Mouse (Mus musculus) NIH3T3 (cell line): ENCODE data around the gene Miox.

Experiments used
- DNase-seq: peaks from one replicate; pipeline ENCODE4 v3.0.0-alpha.2; 2012; ENCODE audit warnings: low read depth

Gene Miox

GRCm38 (mm10) chr15:89365141-89365551, 30.9 kb downstream of the Miox start:
- DNase-seq, result no peak

GRCm38 (mm10) chr15:89372068-89372467, 37.9 kb downstream of the Miox start:
- no peak for DNase-seq

GRCm38 (mm10) chr15:89372536-89372935, 38.3 kb downstream of the Miox start:
- DNase-seq, result no peak

- DNase-seq, result peak; percentile 89
These were observed 39.0 kb downstream of the Miox start for GRCm38 (mm10) chr15:89373027-89373761.

GRCm38 (mm10) chr15:89373762-89374248, 39.6 kb downstream of the Miox start, which contains the start of gene Sco2:
Gene Sco2 (minus strand): TSS chr15:89373846.
- DNase-seq, result peak; percentile 96

- no peak for DNase-seq
These were observed 40.1 kb downstream of the Miox start for GRCm38 (mm10) chr15:89374340-89374739.

GRCm38 (mm10) chr15:89374801-89375534, 40.8 kb downstream of the Miox start:
- DNase-seq, result no peak

- DNase-seq, result no peak
These were observed 41.8 kb downstream of the Miox start for GRCm38 (mm10) chr15:89376040-89376439.

- DNase-seq, result no peak
These were observed 42.8 kb downstream of the Miox start, which contains the start of gene Tymp for GRCm38 (mm10) chr15:89376957-89377356. Gene Tymp (minus strand): TSS chr15:89377039.

- DNase-seq, result no peak
These were observed 43.2 kb downstream of the Miox start for GRCm38 (mm10) chr15:89377362-89377761.

- DNase-seq, result no peak
These were observed 44.0 kb downstream of the Miox start for GRCm38 (mm10) chr15:89377938-89378828.

- no peak for DNase-seq
These were observed 44.7 kb downstream of the Miox start, which contains the start of gene Odf3b for GRCm38 (mm10) chr15:89378831-89379401. Gene Odf3b (minus strand): TSS chr15:89379282.

- no peak for DNase-seq
These were observed 45.2 kb downstream of the Miox start for GRCm38 (mm10) chr15:89379429-89379828.

- no peak for DNase-seq
These were observed 50.4 kb downstream of the Miox start, which contains the start of gene Klhdc7b for GRCm38 (mm10) chr15:89384617-89385016. Gene Klhdc7b (plus strand): TSS chr15:89384917.
